Mouse (Mus musculus) heart, adult 2 months (tissue): ENCODE data around the gene Zfp771. TPM values are rescaled to one million over a fixed set of nuclear protein-coding genes. Genes with fewer than 3 reads are reported as not detected.

Experiments used
- DNase-seq, 2 experiments: peaks; one replicate each; pipeline ENCODE4 v3.0.0; 2021
- H3K27ac ChIP-seq: fragments of 200-600 bp; 2 replicates; pipeline ENCODE4 v1.8.1; 2022
- H3K27me3 ChIP-seq: fragments of 200-500 bp; 2 replicates; pipeline ENCODE4 v1.6.1; 2012; ENCODE audit warnings: mild to moderate bottlenecking, low read length, inconsistent platforms, mixed read lengths; ENCODE audit not compliant: control insufficient read depth, insufficient read depth
- H3K36me3 ChIP-seq: fragments of 200-500 bp; 2 replicates; pipeline ENCODE4 v1.6.1; 2012; ENCODE audit warnings: low read length, inconsistent platforms; ENCODE audit not compliant: control insufficient read depth, insufficient read depth
- H3K4me1 ChIP-seq: fragments of 200-500 bp; 2 replicates; pipeline ENCODE4 v1.6.1; 2011; ENCODE audit warnings: low read length; ENCODE audit not compliant: control insufficient read depth, insufficient read depth
- H3K4me3 ChIP-seq: fragments of 200-600 bp; 2 replicates; pipeline ENCODE4 v1.8.1; 2022
- H3K79me2 ChIP-seq: fragments of 200-500 bp; replicated peaks from 2 replicates; pipeline ENCODE4 v1.6.1; 2012; ENCODE audit warnings: mild to moderate bottlenecking, inconsistent platforms, low read length, moderate library complexity, mixed read lengths; ENCODE audit not compliant: control insufficient read depth, insufficient read depth
- H3K9ac ChIP-seq: fragments of 200-500 bp; 2 replicates; pipeline ENCODE4 v1.6.1; 2012; ENCODE audit warnings: low read depth, mild to moderate bottlenecking, control low read depth, inconsistent platforms, low read length, mixed read lengths
- CTCF ChIP-seq: fragments of 200-600 bp; IDR thresholded peaks from 2 replicates; pipeline ENCODE4 v1.8.1; 2022; ENCODE audit warnings: antibody characterized with exemption, mild to moderate bottlenecking, moderate library complexity
- EP300 ChIP-seq: fragments of 200-500 bp; IDR thresholded peaks from 2 replicates; pipeline ENCODE4 v1.6.1; 2011; ENCODE audit warnings: low read depth, low read length, control low read depth; ENCODE audit not compliant: insufficient read depth
- POLR2A ChIP-seq: fragments of 200-500 bp; IDR thresholded peaks from 2 replicates; pipeline ENCODE4 v1.6.1; 2011; ENCODE audit warnings: mild to moderate bottlenecking, low read depth, low read length, control low read depth; ENCODE audit not compliant: insufficient read depth
- WGBS: fragments of 180-500 bp; shearing (Covaris S2); methylation state at CpG from one replicate; pipeline ENCODE4 v1.1.7; 2018; 5-methylcytosine and 5-hydroxymethylcytosine counted together
- intact Hi-C: fragments of 180-260 bp; cut with DNase I; formaldehyde crosslinking; loops from one replicate; pipeline ENCODE4 v1.15.1; 2025
- polyA plus RNA-seq: library from polyadenylated mRNA; depleted of rRNA; stranded (reverse); fragments of >200 nt; gene quantifications from 2 replicates; pipeline ENCODE4 v1.2.3, GENCODE M21; 2012
- total RNA-seq, 2 experiments: library from RNA; stranded (reverse); gene quantifications; 2 replicates each; pipeline ENCODE4 v1.2.3; 2021

Zfp771 gene
- total and polyA plus RNA-seq, 3 experiments, result 14.7 to 30.0 (median 21.0) TPM

GRCm38 (mm10) chr7:127253821-127254769, 10.0 kb downstream of the Zfp771 start:
- TF ChIP-seq EP300 (peak; percentile 84), CTCF (no peak), POLR2A (peak; percentile 63; the same call in 1 of the 2 replicates)
- peak overlapping the region; percentile 92 for H3K27ac ChIP-seq
- H3K4me1 ChIP-seq, result peaks cover 2% of the 10 kb centered on the region
- no peaks in the 10 kb centered on the region for H3K79me2 ChIP-seq
- H3K36me3 ChIP-seq, result no peaks in the 10 kb centered on the region
- H3K9ac ChIP-seq, result peak overlapping the region; percentile 90
- no peaks in the 10 kb centered on the region for H3K27me3 ChIP-seq
- under 1% methylated on average over 136 of the region's 136 CpGs for WGBS
- H3K4me3 ChIP-seq, result peak overlapping the region; percentile 69
- intact Hi-C loops, result loop anchor here (2.0 to 5.0 kb wide), 2 partner anchors 91 to 258 kb away; partner anchors contain the start of genes Srcap and Zfp768
- peak; percentile 95 to 97 for DNase-seq

DNA sequence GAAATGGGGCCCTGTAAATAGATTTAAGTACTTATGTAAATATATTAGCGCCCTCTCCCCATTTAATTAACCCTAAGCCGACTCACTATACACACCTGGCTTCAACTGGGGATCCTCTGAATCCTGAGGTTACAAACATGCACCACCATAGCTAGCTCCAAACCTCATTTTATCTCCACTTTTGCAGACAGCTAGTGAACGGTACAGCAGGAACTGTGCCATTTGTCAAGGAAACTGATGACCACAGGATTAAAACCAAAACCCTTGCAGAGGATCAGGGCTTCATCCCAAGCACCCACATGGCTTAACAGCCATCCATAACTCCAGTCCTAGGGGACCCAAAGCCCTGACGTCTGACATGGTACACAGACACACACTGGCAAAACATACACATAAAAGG, 10.9 kb downstream of the Zfp771 start:
- TF ChIP-seq POLR2A (no peak), CTCF (no peak), EP300 (no peak)
- Histone ChIP-seq H3K79me2 (no peaks in the 10 kb centered on the region), H3K4me3 (no peak overlapping the region; the same call in 1 of the 2 replicates), H3K4me1 (peaks cover 2% of the 10 kb centered on the region), H3K36me3 (no peaks in the 10 kb centered on the region), H3K9ac (no peak overlapping the region), H3K27me3 (no peaks in the 10 kb centered on the region), H3K27ac (no peak overlapping the region; the same call in 1 of the 2 replicates)
- no peak for DNase-seq
- 27% methylated on average over 4 of the region's 4 CpGs for WGBS
- intact Hi-C loops, result loop anchor here (2.0 kb wide), 1 partner anchor 90 kb away; the partner anchor contains the start of gene Zfp768

DNA sequence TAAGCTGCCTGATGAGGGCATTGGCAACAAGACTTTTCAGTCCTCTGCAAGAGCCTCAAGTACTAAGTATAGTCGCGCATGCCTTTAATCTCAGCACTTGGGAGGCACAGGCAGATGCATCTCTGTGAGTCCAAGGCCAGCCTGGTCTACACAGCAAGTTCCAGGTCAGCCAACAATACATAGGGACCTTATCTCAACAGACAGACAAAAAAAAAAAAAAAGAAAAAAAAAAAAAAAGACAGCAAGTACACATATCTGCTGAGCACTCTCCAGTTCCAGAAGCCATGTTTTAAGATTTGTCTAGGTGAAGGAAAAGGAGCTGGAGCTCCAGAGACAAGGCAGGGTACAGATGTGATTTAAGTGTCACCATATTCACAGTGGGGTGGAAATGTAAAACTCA, 11.9 kb downstream of the Zfp771 start:
- DNase-seq, result no peak
- Histone ChIP-seq H3K4me3 (no peak overlapping the region), H3K4me1 (peaks cover 2% of the 10 kb centered on the region), H3K27me3 (no peaks in the 10 kb centered on the region), H3K27ac (no peak overlapping the region), H3K36me3 (no peaks in the 10 kb centered on the region), H3K9ac (no peak overlapping the region), H3K79me2 (no peaks in the 10 kb centered on the region)
- 81% methylated on average over 2 of the region's 2 CpGs for whole genome bisulfite sequencing
- no peak for TF ChIP-seq CTCF
- no peak for TF ChIP-seq EP300
- no peak for TF ChIP-seq POLR2A
- intact Hi-C loops, result loop anchor here (2.0 kb wide), 1 partner anchor 89 kb away; the partner anchor contains the start of gene Zfp768

DNA sequence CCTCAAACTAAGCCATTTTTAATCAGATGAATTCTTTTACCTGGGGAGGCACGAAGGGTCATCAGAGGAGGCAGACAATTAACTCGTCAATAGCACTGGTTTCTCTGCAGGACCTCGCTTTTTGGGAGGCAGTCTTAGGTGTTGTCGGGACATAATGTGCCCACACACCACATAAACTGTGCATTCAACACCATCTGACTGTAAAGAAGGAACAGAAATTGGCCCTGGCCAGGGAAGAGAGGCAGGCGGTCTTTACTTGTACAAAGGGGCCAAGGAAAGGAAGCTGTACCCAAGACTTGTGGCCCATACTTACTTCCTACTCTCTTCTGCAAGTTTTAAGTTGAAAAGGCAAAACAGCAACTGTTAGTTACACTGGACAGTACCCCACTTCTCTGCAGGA, 12.4 kb downstream of the Zfp771 start:
- Histone ChIP-seq H3K27ac (no peak overlapping the region), H3K4me1 (peaks cover 4% of the 10 kb centered on the region), H3K9ac (no peak overlapping the region), H3K79me2 (no peaks in the 10 kb centered on the region), H3K27me3 (no peaks in the 10 kb centered on the region), H3K36me3 (no peaks in the 10 kb centered on the region), H3K4me3 (no peak overlapping the region)
- DNase-seq, result no peak
- intact Hi-C loops, result no loop called here
- no peak for TF ChIP-seq EP300
- no peak for TF ChIP-seq POLR2A
- no peak for TF ChIP-seq CTCF
- WGBS, result 81% methylated on average over 5 of the region's 5 CpGs

DNA sequence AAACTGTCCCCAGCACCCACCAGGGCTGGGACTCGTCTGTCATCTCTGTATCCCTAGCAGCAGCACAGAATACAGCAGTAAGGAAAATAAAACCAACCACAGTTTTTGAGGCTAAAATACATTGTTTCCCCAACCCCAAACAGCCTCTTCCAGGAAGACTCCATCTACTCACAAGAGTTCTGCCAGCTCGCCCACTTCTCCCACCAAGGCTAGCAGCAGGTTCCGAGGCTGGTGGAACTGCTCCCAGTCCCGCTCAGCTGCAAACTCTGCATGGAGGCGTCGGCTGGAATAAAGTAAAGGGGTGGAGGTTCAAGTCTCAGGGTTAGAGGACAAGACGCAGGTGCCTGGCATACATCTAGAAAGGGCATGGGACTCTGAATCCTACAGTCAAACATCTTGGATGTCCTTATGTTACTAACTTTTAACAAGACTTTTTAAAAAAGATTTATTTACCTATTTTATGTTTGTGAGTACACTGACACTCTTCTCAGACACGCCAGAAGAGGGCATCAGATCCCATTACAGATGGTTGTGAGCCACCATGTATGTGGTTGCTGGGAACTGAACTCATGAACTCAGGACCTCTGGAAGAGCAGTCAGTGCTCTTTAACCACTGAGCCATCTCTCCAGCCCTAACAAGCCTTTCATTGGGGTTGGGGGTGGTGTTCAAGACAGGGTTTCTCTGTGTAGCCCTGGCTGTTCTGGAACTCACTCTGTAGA, 15.3 kb downstream of the Zfp771 start:
- WGBS, result 77% methylated on average over 8 of the region's 8 CpGs
- intact Hi-C loops, result no loop called here

More for the DNA sequence above, 15.3 kb downstream of the Zfp771 start:
- Histone ChIP-seq H3K36me3 (no peaks in the 10 kb centered on the region), H3K27me3 (no peaks in the 10 kb centered on the region), H3K79me2 (no peaks in the 10 kb centered on the region), H3K27ac (no peak overlapping the region), H3K9ac (no peak overlapping the region), H3K4me1 (peaks cover 4% of the 10 kb centered on the region), H3K4me3 (no peak overlapping the region)
- DNase-seq, result no peak
- TF ChIP-seq EP300 (no peak), CTCF (no peak), POLR2A (no peak)
